Mouse (Mus musculus) lung, postnatal 0 days (tissue): ENCODE measurements around the gene Kcnn1. TPM values are rescaled to one million over a fixed set of nuclear protein-coding genes. Genes with fewer than 3 reads are reported as not detected.

ENCODE experiments used
- ATAC-seq: fragments of 200-750 bp; cut with Nextera tagmentation; 2 replicates; pipeline ENCODE4 v1.8.0; 2017; ENCODE audit warnings: moderate library complexity
- DNase-seq: peaks from one replicate; pipeline ENCODE4 v3.0.0-alpha.2; 2016; ENCODE audit warnings: low spot score
- H3K27ac ChIP-seq: fragments of 300-500 bp; sonication (generic); 2 replicates; pipeline ENCODE4 v1.5.1; 2014; ENCODE audit warnings: antibody characterized with exemption, mild to moderate bottlenecking, low read length, mixed read lengths
- H3K27me3 ChIP-seq: fragments of 300-500 bp; sonication (generic); replicated peaks from 2 replicates; pipeline ENCODE4 v1.6.1; 2014; ENCODE audit warnings: low read length, mixed read lengths; ENCODE audit not compliant: insufficient read depth
- H3K36me3 ChIP-seq: fragments of 300-500 bp; sonication (generic); 2 replicates; pipeline ENCODE4 v1.6.1; 2014; ENCODE audit warnings: low read length, mixed read lengths; ENCODE audit not compliant: insufficient read depth
- H3K4me1 ChIP-seq: fragments of 300-500 bp; sonication (generic); 2 replicates; pipeline ENCODE4 v1.6.1; 2014; ENCODE audit warnings: antibody characterized with exemption, low read depth, low read length, mixed read lengths; ENCODE audit not compliant: insufficient read depth
- H3K4me2 ChIP-seq: fragments of 300-500 bp; sonication (generic); replicated peaks from 2 replicates; pipeline ENCODE4 v1.6.1; 2014; ENCODE audit warnings: low read depth, mild to moderate bottlenecking, low read length, moderate library complexity, mixed read lengths
- H3K4me3 ChIP-seq: fragments of 300-500 bp; sonication (generic); 2 replicates; pipeline ENCODE4 v1.5.1; 2014; ENCODE audit warnings: low read depth, low read length
- H3K9ac ChIP-seq: fragments of 300-500 bp; sonication (generic); replicated peaks from 2 replicates; pipeline ENCODE4 v1.6.1; 2014; ENCODE audit warnings: low read depth, mild to moderate bottlenecking
- H3K9me3 ChIP-seq: fragments of 300-500 bp; sonication (generic); 2 replicates; pipeline ENCODE4 v1.6.1; 2016; ENCODE audit warnings: low read length, mixed read lengths
- CTCF ChIP-seq: IDR thresholded peaks from 2 replicates; pipeline ENCODE4 v1.5.1; 2016; ENCODE audit warnings: antibody characterized with exemption, mild to moderate bottlenecking
- EP300 ChIP-seq: IDR thresholded peaks from 2 replicates; pipeline ENCODE4 v1.6.1; 2016; ENCODE audit warnings: antibody characterized with exemption, mild to moderate bottlenecking, control low read depth
- WGBS: fragments of 180-500 bp; shearing (Covaris S2); extraction: QIAGEN DNeasy Blood & Tissue Kit; methylation state at CpG from one replicate; pipeline ENCODE4 v1.1.7; 2014; 5-methylcytosine and 5-hydroxymethylcytosine counted together
- polyA plus RNA-seq: library from polyadenylated mRNA; unstranded; fragments of >200 nt; fragmentation: Nextera tagmentation; extraction: Ambion mirVana; gene quantifications from 2 replicates; pipeline ENCODE4 v1.2.1, GENCODE M21; 2015

Gene Kcnn1
- 0.24 and 0.25 TPM in 2 replicates for polyA plus RNA-seq

- H3K27ac ChIP-seq: no peak within 1 kb of the TSS
- TF ChIP-seq EP300 (no peak), CTCF (peak; percentile 53)
- DNase-seq (no peak), ATAC-seq (no peak)
- H3K9me3 ChIP-seq: no peaks in the 10 kb centered on the region
- H3K36me3 ChIP-seq: no peaks in the 10 kb centered on the region
- peak within 1 kb of the TSS; percentile 29 for H3K4me3 ChIP-seq
- H3K27me3 ChIP-seq: peaks cover 34% of the 10 kb centered on the region
- H3K4me2 ChIP-seq: peak within 1 kb of the TSS; percentile 57
- H3K9ac ChIP-seq: no peak within 1 kb of the TSS
- under 1% methylated on average over 52 of the region's 55 CpGs for WGBS
- peaks cover 29% of the 10 kb centered on the region for H3K4me1 ChIP-seq
Observed at GRCm38 (mm10) chr8:70862824-70863641, at the start of gene Kcnn1. Kcnn1 (minus strand) TSS chr8:70863258.

- Histone ChIP-seq H3K4me2 (no peak overlapping the region), H3K36me3 (peaks cover 18% of the 10 kb centered on the region), H3K4me3 (no peak overlapping the region), H3K27ac (no peak overlapping the region), H3K9ac (no peak overlapping the region), H3K9me3 (no peaks in the 10 kb centered on the region), H3K4me1 (peaks cover 4% of the 10 kb centered on the region), H3K27me3 (no peaks in the 10 kb centered on the region)
- no peak for ATAC-seq
- 74% methylated on average over 5 of the region's 5 CpGs for WGBS
- no peak for DNase-seq
- TF ChIP-seq CTCF: peak; percentile 47
- no peak for TF ChIP-seq EP300
Observed at GRCm38 (mm10) chr8:70911596-70911995, 48.5 kb upstream of the Kcnn1 start.

GRCm38 (mm10) chr8:70907518-70907917, 44.5 kb upstream of the Kcnn1 start:
- Histone ChIP-seq H3K4me3 (no peak overlapping the region), H3K9me3 (no peaks in the 10 kb centered on the region), H3K4me1 (peaks cover 7% of the 10 kb centered on the region), H3K27me3 (no peaks in the 10 kb centered on the region), H3K27ac (no peak overlapping the region), H3K36me3 (no peaks in the 10 kb centered on the region), H3K4me2 (no peak overlapping the region), H3K9ac (no peak overlapping the region)
- ATAC-seq (no peak), DNase-seq (no peak)
- WGBS: 89% methylated on average over 2 of the region's 2 CpGs
- TF ChIP-seq CTCF (no peak), EP300 (no peak)

- Histone ChIP-seq H3K4me1 (peaks cover 7% of the 10 kb centered on the region), H3K9ac (peak within 1 kb of the TSS; percentile 56), H3K4me3 (peak within 1 kb of the TSS; percentile 74), H3K4me2 (peak within 1 kb of the TSS; percentile 90), H3K27ac (peak within 1 kb of the TSS; percentile 74), H3K36me3 (no peaks in the 10 kb centered on the region), H3K27me3 (no peaks in the 10 kb centered on the region), H3K9me3 (no peaks in the 10 kb centered on the region)
- 2% methylated on average over 59 of the region's 86 CpGs for WGBS
- ATAC-seq: peak; percentile 84
- TF ChIP-seq CTCF (no peak), EP300 (no peak)
- DNase-seq: peak; percentile 80
Observed at GRCm38 (mm10) chr8:70905831-70906736, 43.0 kb upstream of the Kcnn1 start, which contains the start of gene Map1s. Map1s (plus strand) TSS chr8:70905932.

GRCm38 (mm10) chr8:70905463-70905830, 42.4 kb upstream of the Kcnn1 start:
- TF ChIP-seq CTCF (no peak), EP300 (no peak)
- H3K4me2 ChIP-seq: peak overlapping the region; percentile 90
- no peaks in the 10 kb centered on the region for H3K9me3 ChIP-seq
- H3K4me1 ChIP-seq: peaks cover 7% of the 10 kb centered on the region
- H3K4me3 ChIP-seq: peak overlapping the region; percentile 74
- ATAC-seq: no peak
- DNase-seq: no peak
- WGBS: 13% methylated on average over 8 of the region's 8 CpGs
- H3K27ac ChIP-seq: peak overlapping the region; percentile 74
- H3K36me3 ChIP-seq: no peaks in the 10 kb centered on the region
- no peaks in the 10 kb centered on the region for H3K27me3 ChIP-seq
- H3K9ac ChIP-seq: peak overlapping the region; percentile 56; the same call in 1 of the 2 replicates

GRCm38 (mm10) chr8:70904532-70904931, 41.5 kb upstream of the Kcnn1 start:
- no peak for TF ChIP-seq CTCF
- peak; percentile 77 for TF ChIP-seq EP300
- Histone ChIP-seq H3K27ac (0 out of 2 replicates have a peak overlapping the region, but pooled peaks have one; percentile 22), H3K9ac (no peak overlapping the region), H3K9me3 (no peaks in the 10 kb centered on the region), H3K36me3 (no peaks in the 10 kb centered on the region), H3K4me1 (peaks cover 7% of the 10 kb centered on the region), H3K27me3 (no peaks in the 10 kb centered on the region), H3K4me3 (no peak overlapping the region), H3K4me2 (no peak overlapping the region)
- WGBS: 35% methylated on average over 4 of the region's 4 CpGs
- DNase-seq (peak; percentile 89), ATAC-seq (peak; percentile 70)
